Mouse (Mus musculus) brain, adult 10 weeks (tissue): Measurements from ENCODE around the gene Islr2. TPM values are rescaled to one million over a fixed set of nuclear protein-coding genes. Genes with fewer than 3 reads are reported as not detected.

Experiments
- polyA plus RNA-seq: library from polyadenylated mRNA; stranded (reverse); fragments of 350-450 nt; fragmentation: Illumina TruSeq; extraction: RNeasy Lipid Tissue Mini Kit (QIAGEN cat#74804); gene quantifications from one replicate; pipeline ENCODE4 v1.2.3, GENCODE M21; 2015; ENCODE audit warnings: low read depth, low replicate concordance

The Islr2 gene
- polyA plus RNA-seq: 34.3 TPM

GRCm38 (mm10) chr9:58203516-58204447 lies at the start of gene Islr2, which contains the start of gene Islr:
Gene Islr2 (minus strand): TSS chr9:58204319.
Gene Islr (minus strand): TSS chr9:58204306.

GRCm38 (mm10) chr9:58253033-58253804 lies 49.1 kb upstream of the Islr2 start, which contains the start of gene Stoml1:
Gene Stoml1 (plus strand): TSS chr9:58253164.

GRCm38 (mm10) chr9:58249592-58250192 lies 45.6 kb upstream of the Islr2 start, which contains the start of gene Pml:
Gene Pml (minus strand): TSS chr9:58249786.

Other genes starting within 250 kb of the Islr2 start
- 5.6 TPM for gene Cyp11a1, start 197.9 kb downstream of the Islr2 start, polyA plus RNA-seq
- 3.4 TPM for gene Stra6, start 140.5 kb downstream of the Islr2 start, polyA plus RNA-seq
- 2.5 TPM for gene Ccdc33, start 85.5 kb downstream of the Islr2 start, polyA plus RNA-seq
- 12.1 TPM for gene Islr, start within 50 bp of the Islr2 start, polyA plus RNA-seq
- gene Pml, start 45.5 kb upstream of the Islr2 start, polyA plus RNA-seq: 8.1 TPM
- 76.6 TPM for gene Stoml1, start 48.8 kb upstream of the Islr2 start, polyA plus RNA-seq
- gene Loxl1, start 108.9 kb upstream of the Islr2 start, polyA plus RNA-seq: 1.4 TPM
- gene Tbc1d21, start 166.1 kb upstream of the Islr2 start, polyA plus RNA-seq: not detected